Mouse (Mus musculus) limb, embryonic 12.5 days (tissue): Measurements from ENCODE around the gene Limch1. TPM values are rescaled to one million over a fixed set of nuclear protein-coding genes. Genes with fewer than 3 reads are reported as not detected.

Experiments used
- ATAC-seq: fragments of 200-750 bp; cut with Nextera tagmentation; 2 replicates; pipeline ENCODE4 v1.8.0; 2017; ENCODE audit warnings: low read depth, moderate TSS enrichment; ENCODE audit not compliant: insufficient number of reproducible peaks, insufficient read depth, low FRiP score, low TSS enrichment
- H3K27ac ChIP-seq: fragments of 300-500 bp; sonication (generic); 2 replicates; pipeline ENCODE4 v1.5.1; 2016; ENCODE audit warnings: mild to moderate bottlenecking, moderate library complexity
- H3K27me3 ChIP-seq: fragments of 300-500 bp; sonication (generic); 2 replicates; pipeline ENCODE4 v1.6.1; 2016; ENCODE audit warnings: mild to moderate bottlenecking, moderate library complexity
- H3K36me3 ChIP-seq: fragments of 300-500 bp; sonication (generic); 2 replicates; pipeline ENCODE4 v1.6.1; 2016; ENCODE audit warnings: mild to moderate bottlenecking, moderate library complexity
- H3K4me1 ChIP-seq: fragments of 300-500 bp; sonication (generic); replicated peaks from 2 replicates; pipeline ENCODE4 v1.6.1; 2016
- H3K4me2 ChIP-seq: fragments of 300-500 bp; sonication (generic); 2 replicates; pipeline ENCODE4 v1.6.1; 2016; ENCODE audit warnings: mild to moderate bottlenecking, moderate library complexity
- H3K4me3 ChIP-seq: fragments of 300-500 bp; sonication (generic); replicated peaks from 2 replicates; pipeline ENCODE4 v1.5.1; 2016; ENCODE audit warnings: mild to moderate bottlenecking
- H3K9ac ChIP-seq: fragments of 300-500 bp; sonication (generic); replicated peaks from 2 replicates; pipeline ENCODE4 v1.6.1; 2016; ENCODE audit warnings: mild to moderate bottlenecking, moderate library complexity
- H3K9me3 ChIP-seq: fragments of 300-500 bp; sonication (generic); 2 replicates; pipeline ENCODE4 v1.6.1; 2016; ENCODE audit warnings: mild to moderate bottlenecking, moderate library complexity
- WGBS: fragments of 180-500 bp; shearing (Covaris S2); methylation state at CpG from one replicate; pipeline ENCODE4 v1.1.7; 2016; 5-methylcytosine and 5-hydroxymethylcytosine counted together
- polyA plus RNA-seq: library from polyadenylated mRNA; unstranded; fragments of >200 nt; fragmentation: Nextera tagmentation; extraction: Ambion mirVana; gene quantifications from 2 replicates; pipeline ENCODE4 v1.2.1, GENCODE M21; 2016

Limch1 gene
- polyA plus RNA-seq, 1 experiment from 2014 or later: 58.1 TPM

GRCm38 (mm10) chr5:67043932-67044331, 298.3 kb downstream of the Limch1 start:
- no peak overlapping the region for H3K9ac ChIP-seq
- no peaks in the 10 kb centered on the region for H3K4me1 ChIP-seq
- no peak overlapping the region for H3K27ac ChIP-seq
- peaks cover 24% of the 10 kb centered on the region; the same call in 1 of the 2 replicates for H3K36me3 ChIP-seq
- H3K4me3 ChIP-seq: no peak overlapping the region
- H3K9me3 ChIP-seq: no peaks in the 10 kb centered on the region
- no peak overlapping the region for H3K4me2 ChIP-seq
- WGBS: 84% methylated on average over 9 of the region's 9 CpGs
- no peak for ATAC-seq
- H3K27me3 ChIP-seq: no peaks in the 10 kb centered on the region

- ATAC-seq: 0 out of 2 replicates have a peak, but pooled peaks have one; percentile 47
- Histone ChIP-seq H3K9ac (no peak overlapping the region), H3K4me1 (no peaks in the 10 kb centered on the region), H3K36me3 (peaks cover 35% of the 10 kb centered on the region; the same call in 1 of the 2 replicates), H3K27ac (no peak overlapping the region), H3K27me3 (no peaks in the 10 kb centered on the region), H3K4me3 (no peak overlapping the region), H3K9me3 (no peaks in the 10 kb centered on the region), H3K4me2 (no peak overlapping the region)
- 17% methylated on average over 4 of the region's 4 CpGs for WGBS
Observed at GRCm38 (mm10) chr5:67048003-67048402, 302.4 kb downstream of the Limch1 start.

DNA sequence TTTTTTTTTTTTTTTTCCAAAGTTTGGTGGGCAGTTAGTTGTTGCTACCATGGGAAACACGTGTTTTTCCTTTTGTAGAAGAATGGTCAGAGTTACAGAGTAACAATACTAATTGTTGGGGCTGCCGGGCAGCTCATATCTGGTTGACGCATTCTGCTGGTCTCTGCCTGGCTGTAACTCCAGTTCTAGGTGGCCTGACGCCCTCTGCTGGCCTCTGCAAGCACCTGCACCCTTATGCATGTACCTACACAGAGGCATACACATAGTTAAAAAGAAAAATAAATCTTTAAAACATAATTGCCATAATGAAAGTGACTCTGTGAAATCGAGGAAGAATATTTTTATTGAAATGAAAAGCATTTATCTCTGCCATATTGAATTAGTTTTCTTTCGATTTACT, 312.2 kb downstream of the Limch1 start:
- Histone ChIP-seq H3K9me3 (no peaks in the 10 kb centered on the region), H3K36me3 (peaks cover 10% of the 10 kb centered on the region; the same call in 1 of the 2 replicates), H3K27me3 (no peaks in the 10 kb centered on the region), H3K4me3 (no peak overlapping the region), H3K27ac (no peak overlapping the region), H3K4me2 (no peak overlapping the region), H3K9ac (no peak overlapping the region), H3K4me1 (no peaks in the 10 kb centered on the region)
- no peak for ATAC-seq
- 83% methylated on average over 6 of the region's 6 CpGs for WGBS

- no peak for ATAC-seq
- H3K27me3 ChIP-seq: no peaks in the 10 kb centered on the region
- H3K4me2 ChIP-seq: no peak overlapping the region
- WGBS: 69% methylated on average over 2 of the region's 4 CpGs
- no peak overlapping the region for H3K27ac ChIP-seq
- no peak overlapping the region for H3K4me3 ChIP-seq
- no peaks in the 10 kb centered on the region for H3K9me3 ChIP-seq
- no peaks in the 10 kb centered on the region for H3K36me3 ChIP-seq
- no peak overlapping the region for H3K9ac ChIP-seq
- H3K4me1 ChIP-seq: no peaks in the 10 kb centered on the region
Observed at GRCm38 (mm10) chr5:67060519-67060918, 314.9 kb downstream of the Limch1 start.

DNA sequence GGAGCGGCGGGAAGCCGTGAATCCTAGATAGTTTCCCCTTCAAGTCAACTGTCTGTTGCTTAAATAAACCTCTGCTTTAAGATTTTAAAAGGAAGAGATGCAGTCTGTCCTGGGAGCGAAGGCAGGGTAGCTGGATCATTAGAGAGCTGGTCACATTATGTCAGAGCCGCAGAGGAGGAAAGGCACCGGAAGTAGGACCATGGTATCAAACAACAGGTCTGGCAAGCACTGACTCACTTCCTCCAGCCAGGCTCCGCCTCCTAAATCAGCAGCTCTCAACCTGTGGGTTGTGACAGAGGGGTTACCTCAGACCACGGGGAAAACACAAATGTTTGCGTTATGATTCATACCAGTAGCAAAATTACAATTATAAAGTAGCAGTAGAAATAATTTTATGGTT, 318.0 kb downstream of the Limch1 start:
- Histone ChIP-seq H3K9ac (no peak overlapping the region), H3K9me3 (no peaks in the 10 kb centered on the region), H3K4me3 (no peak overlapping the region), H3K27ac (no peak overlapping the region), H3K4me2 (no peak overlapping the region), H3K27me3 (0 out of 2 replicates have a peak, but pooled peaks cover 2% of the 10 kb centered on the region), H3K36me3 (no peaks in the 10 kb centered on the region), H3K4me1 (no peaks in the 10 kb centered on the region)
- 81% methylated on average over 9 of the region's 9 CpGs for WGBS
- no peak for ATAC-seq

GRCm38 (mm10) chr5:67083117-67083516, 337.5 kb downstream of the Limch1 start:
- H3K9me3 ChIP-seq: no peaks in the 10 kb centered on the region
- H3K9ac ChIP-seq: no peak overlapping the region
- no peak overlapping the region for H3K4me3 ChIP-seq
- no peak overlapping the region for H3K27ac ChIP-seq
- WGBS: 40% methylated on average over 6 of the region's 6 CpGs
- no peak overlapping the region for H3K4me2 ChIP-seq
- peaks cover 51% of the 10 kb centered on the region for H3K27me3 ChIP-seq
- no peaks in the 10 kb centered on the region for H3K4me1 ChIP-seq
- no peak for ATAC-seq
- no peaks in the 10 kb centered on the region for H3K36me3 ChIP-seq

- H3K27me3 ChIP-seq: peaks cover 74% of the 10 kb centered on the region
- H3K9ac ChIP-seq: no peak overlapping the region
- peaks cover under 1% of the 10 kb centered on the region; the same call in 1 of the 2 replicates for H3K4me1 ChIP-seq
- 66% methylated on average over 5 of the region's 5 CpGs for WGBS
- H3K4me2 ChIP-seq: no peak overlapping the region
- H3K9me3 ChIP-seq: no peaks in the 10 kb centered on the region
- no peak overlapping the region for H3K27ac ChIP-seq
- H3K36me3 ChIP-seq: no peaks in the 10 kb centered on the region
- ATAC-seq: no peak
- no peak overlapping the region for H3K4me3 ChIP-seq
Observed at GRCm38 (mm10) chr5:67090856-67091255, 345.2 kb downstream of the Limch1 start.

- Histone ChIP-seq H3K4me1 (peaks cover 7% of the 10 kb centered on the region), H3K9me3 (no peaks in the 10 kb centered on the region), H3K27me3 (peaks cover 83% of the 10 kb centered on the region), H3K9ac (no peak overlapping the region), H3K36me3 (no peaks in the 10 kb centered on the region), H3K4me2 (no peak overlapping the region), H3K27ac (no peak overlapping the region), H3K4me3 (no peak overlapping the region)
- 22% methylated on average over 4 of the region's 4 CpGs for WGBS
- no peak for ATAC-seq
Observed at GRCm38 (mm10) chr5:67091766-67092165, 346.1 kb downstream of the Limch1 start.

- Histone ChIP-seq H3K4me2 (no peak overlapping the region), H3K4me3 (no peak overlapping the region), H3K36me3 (no peaks in the 10 kb centered on the region), H3K4me1 (peaks cover 7% of the 10 kb centered on the region), H3K9ac (no peak overlapping the region), H3K27ac (no peak overlapping the region), H3K9me3 (no peaks in the 10 kb centered on the region), H3K27me3 (peaks cover 91% of the 10 kb centered on the region)
- ATAC-seq: no peak
- 14% methylated on average over 2 of the region's 2 CpGs for WGBS
Observed at GRCm38 (mm10) chr5:67093991-67094390, 348.4 kb downstream of the Limch1 start.

GRCm38 (mm10) chr5:67095153-67095552, 349.5 kb downstream of the Limch1 start:
- peaks cover 92% of the 10 kb centered on the region for H3K27me3 ChIP-seq

GRCm38 (mm10) chr5:67095651-67096377, 350.2 kb downstream of the Limch1 start:
- Histone ChIP-seq H3K9me3 (no peaks in the 10 kb centered on the region), H3K36me3 (no peaks in the 10 kb centered on the region), H3K4me2 (peak overlapping the region; percentile 54), H3K9ac (0 out of 2 replicates have a peak overlapping the region, but pooled peaks have one; percentile 31), H3K27ac (no peak overlapping the region), H3K4me1 (peaks cover 12% of the 10 kb centered on the region), H3K27me3 (peaks cover 90% of the 10 kb centered on the region), H3K4me3 (peak overlapping the region; percentile 36)
- ATAC-seq: no peak
- WGBS: under 1% methylated on average over 46 of the region's 47 CpGs

More at GRCm38 (mm10) chr5:67095153-67095552, 349.5 kb downstream of the Limch1 start:
- no peaks in the 10 kb centered on the region for H3K9me3 ChIP-seq
- H3K27ac ChIP-seq: no peak overlapping the region
- no peak overlapping the region for H3K9ac ChIP-seq
- H3K4me2 ChIP-seq: no peak overlapping the region
- ATAC-seq: no peak
- no peak overlapping the region for H3K4me3 ChIP-seq
- 2% methylated on average over 15 of the region's 15 CpGs for WGBS
- peaks cover 7% of the 10 kb centered on the region for H3K4me1 ChIP-seq
- no peaks in the 10 kb centered on the region for H3K36me3 ChIP-seq

DNA sequence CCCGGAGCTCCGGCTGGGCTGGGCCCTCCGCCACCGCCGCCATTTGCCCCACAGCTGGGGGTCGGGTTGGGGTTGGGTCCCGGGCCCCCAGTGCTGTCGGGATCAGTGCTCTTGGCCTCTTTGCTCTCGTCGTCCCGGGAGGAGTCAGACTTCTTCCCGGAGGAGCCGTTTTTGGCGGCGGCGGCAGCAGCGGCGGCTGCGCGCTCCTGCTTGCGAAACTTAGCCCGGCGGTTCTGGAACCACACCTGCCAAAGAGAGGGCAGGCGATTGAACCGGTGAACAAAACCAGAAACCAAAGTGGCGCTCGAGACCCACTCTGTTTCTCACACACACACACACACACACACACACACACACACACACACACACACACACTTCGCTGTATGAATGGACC, 350.7 kb downstream of the Limch1 start:
- 0% methylated on average over 28 of the region's 28 CpGs for WGBS

More for the DNA sequence above, 350.7 kb downstream of the Limch1 start:
- Histone ChIP-seq H3K9me3 (no peaks in the 10 kb centered on the region), H3K27me3 (peaks cover 90% of the 10 kb centered on the region), H3K4me1 (peaks cover 15% of the 10 kb centered on the region), H3K9ac (0 out of 2 replicates have a peak overlapping the region, but pooled peaks have one; percentile 31), H3K36me3 (no peaks in the 10 kb centered on the region), H3K27ac (no peak overlapping the region), H3K4me2 (peak overlapping the region; percentile 54), H3K4me3 (peak overlapping the region; percentile 36)
- ATAC-seq: no peak
